Mouse (Mus musculus) forebrain, embryonic 12.5 days (tissue): ENCODE measurements around the gene Natd1. TPM values are rescaled to one million over a fixed set of nuclear protein-coding genes. Genes with fewer than 3 reads are reported as not detected.
A peak's percentile ranks its signal among the peaks of the same experiment; 100 is the strongest.

Experiments
- ATAC-seq: fragments of 200-750 bp; cut with Nextera tagmentation; 2 replicates; pipeline ENCODE4 v1.8.0; 2017; ENCODE audit warnings: moderate TSS enrichment; ENCODE audit not compliant: low FRiP score
- H3K27ac ChIP-seq: fragments of 300-500 bp; sonication (generic); 2 replicates; pipeline ENCODE4 v1.5.1; 2016; ENCODE audit warnings: mild to moderate bottlenecking
- H3K27me3 ChIP-seq: fragments of 300-500 bp; sonication (generic); 2 replicates; pipeline ENCODE4 v1.6.1; 2016; ENCODE audit warnings: mild to moderate bottlenecking
- H3K36me3 ChIP-seq: fragments of 300-500 bp; sonication (generic); replicated peaks from 2 replicates; pipeline ENCODE4 v1.6.1; 2016; ENCODE audit warnings: mild to moderate bottlenecking
- H3K4me1 ChIP-seq: fragments of 300-500 bp; sonication (generic); 2 replicates; pipeline ENCODE4 v1.6.1; 2016
- H3K4me2 ChIP-seq: fragments of 300-500 bp; sonication (generic); 2 replicates; pipeline ENCODE4 v1.6.1; 2016; ENCODE audit warnings: mild to moderate bottlenecking, moderate library complexity
- H3K4me3 ChIP-seq: fragments of 300-500 bp; sonication (generic); replicated peaks from 2 replicates; pipeline ENCODE4 v1.5.1; 2016; ENCODE audit warnings: mild to moderate bottlenecking
- H3K9ac ChIP-seq: fragments of 300-500 bp; sonication (generic); 2 replicates; pipeline ENCODE4 v1.6.1; 2016; ENCODE audit warnings: mild to moderate bottlenecking
- H3K9me3 ChIP-seq: fragments of 300-500 bp; sonication (generic); 2 replicates; pipeline ENCODE4 v1.6.1; 2016
- WGBS: fragments of 180-500 bp; shearing (Covaris S2); methylation state at CpG from one replicate; pipeline ENCODE4 v1.1.7; 2016; 5-methylcytosine and 5-hydroxymethylcytosine counted together
- polyA plus RNA-seq: library from polyadenylated mRNA; unstranded; fragments of >200 nt; fragmentation: Nextera tagmentation; extraction: Ambion mirVana; gene quantifications from 2 replicates; pipeline ENCODE4 v1.2.1, GENCODE M21; 2016

Natd1 gene
- 24.1 and 29.9 TPM in 2 replicates for polyA plus RNA-seq

GRCm38 (mm10) chr11:60914491-60914890, at the start of gene Natd1:
Gene Natd1, minus strand, starts transcription at chr11:60914750.
- 40% methylated on average over 7 of the region's 7 CpGs for WGBS
- Histone ChIP-seq H3K27ac (peak within 1 kb of the TSS; percentile 86), H3K27me3 (no peaks in the 10 kb centered on the region), H3K9me3 (no peaks in the 10 kb centered on the region), H3K9ac (peak within 1 kb of the TSS; percentile 97), H3K4me1 (peaks cover 26% of the 10 kb centered on the region), H3K4me3 (peak within 1 kb of the TSS; percentile 97), H3K4me2 (peak within 1 kb of the TSS; percentile 79), H3K36me3 (no peaks in the 10 kb centered on the region)
- no peak for ATAC-seq

GRCm38 (mm10) chr11:60962709-60963108, 48.2 kb upstream of the Natd1 start:
- Histone ChIP-seq H3K9ac (no peak overlapping the region), H3K27me3 (no peaks in the 10 kb centered on the region), H3K4me2 (no peak overlapping the region), H3K4me1 (no peaks in the 10 kb centered on the region), H3K36me3 (no peaks in the 10 kb centered on the region), H3K9me3 (no peaks in the 10 kb centered on the region), H3K4me3 (no peak overlapping the region), H3K27ac (no peak overlapping the region)
- ATAC-seq, result no peak
- 77% methylated on average over 5 of the region's 5 CpGs for WGBS

- Histone ChIP-seq H3K4me1 (no peaks in the 10 kb centered on the region), H3K36me3 (no peaks in the 10 kb centered on the region), H3K9ac (no peak overlapping the region), H3K4me3 (no peak overlapping the region), H3K4me2 (no peak overlapping the region), H3K27ac (no peak overlapping the region), H3K9me3 (no peaks in the 10 kb centered on the region), H3K27me3 (no peaks in the 10 kb centered on the region)
- ATAC-seq, result no peak
- WGBS, result 66% methylated on average over 1 of the region's 1 CpGs
Measured at GRCm38 (mm10) chr11:60961176-60961575, 46.6 kb upstream of the Natd1 start.

GRCm38 (mm10) chr11:60958948-60959347, 44.4 kb upstream of the Natd1 start:
- 92% methylated on average over 4 of the region's 4 CpGs for WGBS

GRCm38 (mm10) chr11:60955621-60956383, 41.3 kb upstream of the Natd1 start:
- no peaks in the 10 kb centered on the region for H3K9me3 ChIP-seq
- H3K4me2 ChIP-seq, result no peak overlapping the region
- no peak overlapping the region for H3K4me3 ChIP-seq
- no peak overlapping the region for H3K27ac ChIP-seq
- no peaks in the 10 kb centered on the region for H3K27me3 ChIP-seq
- H3K9ac ChIP-seq, result no peak overlapping the region
- H3K4me1 ChIP-seq, result peaks cover 6% of the 10 kb centered on the region; the same call in 1 of the 2 replicates
- H3K36me3 ChIP-seq, result peaks cover 16% of the 10 kb centered on the region
- ATAC-seq, result no peak
- 77% methylated on average over 9 of the region's 9 CpGs for WGBS

More at GRCm38 (mm10) chr11:60958948-60959347, 44.4 kb upstream of the Natd1 start:
- H3K9me3 ChIP-seq, result no peaks in the 10 kb centered on the region
- no peak for ATAC-seq
- H3K27ac ChIP-seq, result no peak overlapping the region
- no peaks in the 10 kb centered on the region for H3K27me3 ChIP-seq
- no peak overlapping the region for H3K4me2 ChIP-seq
- H3K4me1 ChIP-seq, result peaks cover 4% of the 10 kb centered on the region; the same call in 1 of the 2 replicates
- H3K36me3 ChIP-seq, result no peaks in the 10 kb centered on the region
- no peak overlapping the region for H3K9ac ChIP-seq
- no peak overlapping the region for H3K4me3 ChIP-seq

GRCm38 (mm10) chr11:60954255-60955104, 39.9 kb upstream of the Natd1 start:
- H3K9me3 ChIP-seq, result no peaks in the 10 kb centered on the region
- no peak overlapping the region for H3K27ac ChIP-seq
- no peak for ATAC-seq
- WGBS, result 82% methylated on average over 10 of the region's 10 CpGs
- H3K4me1 ChIP-seq, result peaks cover 6% of the 10 kb centered on the region; the same call in 1 of the 2 replicates
- no peaks in the 10 kb centered on the region for H3K27me3 ChIP-seq
- H3K36me3 ChIP-seq, result peaks cover 26% of the 10 kb centered on the region
- H3K4me3 ChIP-seq, result no peak overlapping the region
- H3K4me2 ChIP-seq, result no peak overlapping the region
- no peak overlapping the region for H3K9ac ChIP-seq

- Histone ChIP-seq H3K27ac (no peak overlapping the region), H3K4me3 (no peak overlapping the region), H3K9me3 (no peaks in the 10 kb centered on the region), H3K36me3 (peaks cover 32% of the 10 kb centered on the region), H3K4me2 (no peak overlapping the region; the same call in 1 of the 2 replicates), H3K9ac (no peak overlapping the region), H3K4me1 (peaks cover 6% of the 10 kb centered on the region; the same call in 1 of the 2 replicates), H3K27me3 (no peaks in the 10 kb centered on the region)
- ATAC-seq, result peak; percentile 95
- WGBS, result 6% methylated on average over 15 of the region's 15 CpGs
Measured at GRCm38 (mm10) chr11:60953803-60954202, 39.3 kb upstream of the Natd1 start.

- no peak for ATAC-seq
- no peak overlapping the region for H3K4me2 ChIP-seq
- H3K9ac ChIP-seq, result no peak overlapping the region
- H3K4me1 ChIP-seq, result peaks cover 6% of the 10 kb centered on the region; the same call in 1 of the 2 replicates
- H3K27me3 ChIP-seq, result no peaks in the 10 kb centered on the region
- 95% methylated on average over 6 of the region's 6 CpGs for WGBS
- H3K36me3 ChIP-seq, result peaks cover 39% of the 10 kb centered on the region
- H3K9me3 ChIP-seq, result no peaks in the 10 kb centered on the region
- H3K27ac ChIP-seq, result no peak overlapping the region
- H3K4me3 ChIP-seq, result no peak overlapping the region
Measured at GRCm38 (mm10) chr11:60952986-60953385, 38.4 kb upstream of the Natd1 start.

GRCm38 (mm10) chr11:60952362-60952761, 37.8 kb upstream of the Natd1 start:
- Histone ChIP-seq H3K4me2 (no peak overlapping the region), H3K9ac (no peak overlapping the region), H3K27ac (no peak overlapping the region), H3K4me1 (peaks cover 6% of the 10 kb centered on the region; the same call in 1 of the 2 replicates), H3K27me3 (no peaks in the 10 kb centered on the region), H3K36me3 (peaks cover 45% of the 10 kb centered on the region), H3K9me3 (no peaks in the 10 kb centered on the region), H3K4me3 (no peak overlapping the region)
- WGBS, result 94% methylated on average over 3 of the region's 3 CpGs
- ATAC-seq, result no peak

- peaks cover 50% of the 10 kb centered on the region for H3K36me3 ChIP-seq
- WGBS, result 95% methylated on average over 5 of the region's 5 CpGs
- H3K9ac ChIP-seq, result no peak overlapping the region
- no peak for ATAC-seq
- no peaks in the 10 kb centered on the region for H3K27me3 ChIP-seq
- no peak overlapping the region for H3K4me2 ChIP-seq
- no peaks in the 10 kb centered on the region for H3K9me3 ChIP-seq
- H3K4me3 ChIP-seq, result no peak overlapping the region
- H3K4me1 ChIP-seq, result peaks cover 6% of the 10 kb centered on the region; the same call in 1 of the 2 replicates
- no peak overlapping the region for H3K27ac ChIP-seq
Measured at GRCm38 (mm10) chr11:60951896-60952295, 37.3 kb upstream of the Natd1 start.

- H3K9me3 ChIP-seq, result no peaks in the 10 kb centered on the region
- H3K27ac ChIP-seq, result no peak overlapping the region
- peaks cover 72% of the 10 kb centered on the region for H3K36me3 ChIP-seq
- no peaks in the 10 kb centered on the region for H3K27me3 ChIP-seq
- ATAC-seq, result no peak
- H3K4me3 ChIP-seq, result no peak overlapping the region
- WGBS, result 70% methylated on average over 4 of the region's 4 CpGs
- H3K4me1 ChIP-seq, result peaks cover 9% of the 10 kb centered on the region; the same call in 1 of the 2 replicates
- H3K9ac ChIP-seq, result no peak overlapping the region
- no peak overlapping the region for H3K4me2 ChIP-seq
Measured at GRCm38 (mm10) chr11:60945003-60945402, 30.5 kb upstream of the Natd1 start.

GRCm38 (mm10) chr11:60942263-60943015, 27.9 kb upstream of the Natd1 start:
- no peak overlapping the region for H3K4me3 ChIP-seq
- no peaks in the 10 kb centered on the region for H3K27me3 ChIP-seq
- peaks cover 48% of the 10 kb centered on the region for H3K36me3 ChIP-seq
- H3K4me1 ChIP-seq, result peaks cover 9% of the 10 kb centered on the region; the same call in 1 of the 2 replicates
- no peak overlapping the region for H3K27ac ChIP-seq
- H3K9me3 ChIP-seq, result no peaks in the 10 kb centered on the region
- WGBS, result 92% methylated on average over 9 of the region's 9 CpGs
- ATAC-seq, result no peak
- H3K4me2 ChIP-seq, result no peak overlapping the region
- H3K9ac ChIP-seq, result no peak overlapping the region
